Mouse (Mus musculus) Muller cell, postnatal 12 days (primary cell): ENCODE data around the gene Clhc1.
A peak's percentile ranks its signal among the peaks of the same experiment; 100 is the strongest.

Experiments
- DNase-seq: peaks from one replicate; pipeline ENCODE4 v3.0.0-alpha.2; 2015; ENCODE audit errors: inconsistent ontology term

The Clhc1 gene

GRCm38 (mm10) chr11:29560990-29561389 lies 13.2 kb downstream of the Clhc1 start:
- DNase-seq, result no peak

DNA sequence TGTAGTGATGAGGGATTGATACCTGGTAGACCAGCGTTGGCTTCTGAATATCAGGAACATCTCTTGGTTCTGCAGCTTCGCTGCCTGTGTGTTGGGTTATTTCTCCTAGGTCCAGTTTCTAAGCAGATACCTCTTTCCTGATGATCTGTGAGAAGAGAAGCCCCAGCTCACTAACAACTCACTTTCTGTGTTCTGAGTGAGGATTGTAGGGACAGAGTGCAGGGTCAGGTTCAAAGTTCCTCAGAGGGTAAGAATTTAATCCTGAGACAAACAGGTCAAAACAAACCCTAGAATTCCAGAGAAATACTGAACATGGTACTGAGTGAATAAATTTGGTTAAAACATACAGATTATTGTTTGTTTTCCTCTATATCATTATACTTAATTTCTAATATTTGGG lies 15.7 kb downstream of the Clhc1 start:
- DNase-seq, result no peak

DNA sequence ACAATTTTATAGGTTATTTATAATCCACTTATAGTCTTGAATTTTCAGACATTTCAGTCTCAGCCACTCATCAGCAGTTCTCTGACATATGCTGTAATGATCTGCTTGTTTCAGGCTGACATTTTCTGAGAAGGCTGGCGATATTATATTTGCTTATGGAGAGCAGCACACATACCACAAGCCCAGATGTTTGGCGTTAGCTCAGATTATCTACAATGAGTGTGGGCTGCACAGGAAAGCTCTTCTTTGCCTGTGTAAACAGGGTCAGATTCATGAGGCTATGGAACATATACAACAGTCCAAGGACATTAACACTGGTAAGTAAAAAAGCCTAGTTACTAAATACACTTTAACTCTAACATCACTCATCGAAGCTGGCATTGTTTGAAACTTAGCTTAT lies 23.8 kb downstream of the Clhc1 start:
- no peak for DNase-seq

DNA sequence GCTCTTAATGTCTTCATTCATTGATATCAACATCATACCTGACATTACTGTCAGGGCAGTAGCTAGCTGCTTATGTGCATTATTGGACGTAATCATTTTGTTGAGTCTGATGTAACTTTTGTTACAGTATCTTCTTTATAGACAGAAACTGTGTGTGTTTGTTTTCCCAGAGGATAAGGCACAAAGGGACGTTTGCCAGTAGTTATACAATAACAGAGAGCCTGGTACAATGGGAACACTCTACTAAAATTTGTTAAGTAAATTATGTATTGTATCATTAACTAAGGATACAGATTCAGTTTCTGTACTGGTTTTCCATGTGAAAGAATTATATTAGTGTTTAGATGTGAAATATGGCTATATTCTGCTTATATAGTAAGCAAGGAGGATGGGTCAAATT lies 24.9 kb downstream of the Clhc1 start:
- no peak for DNase-seq

- DNase-seq, result no peak
These were observed 31.9 kb downstream of the Clhc1 start for GRCm38 (mm10) chr11:29579610-29580009.

DNA sequence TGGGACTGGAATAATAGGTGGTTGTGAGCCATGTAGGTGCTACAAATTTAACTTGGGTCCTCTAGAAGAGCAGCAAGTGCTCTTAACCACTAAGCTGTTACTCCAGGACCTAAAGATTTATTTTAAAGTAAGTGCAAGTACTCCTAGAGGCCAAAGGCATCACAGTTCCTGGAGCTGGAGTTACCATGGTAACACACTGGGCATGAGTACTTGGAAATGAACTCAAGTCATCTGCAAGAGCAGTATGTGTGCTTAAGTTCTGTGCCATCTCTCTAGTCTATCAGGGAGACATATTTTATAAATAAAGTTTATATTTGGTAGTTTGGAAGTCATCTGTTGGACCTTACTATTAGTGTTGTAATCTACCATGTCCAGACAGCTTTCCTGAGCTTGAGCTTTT lies 47.5 kb downstream of the Clhc1 start:
- DNase-seq, result no peak

- DNase-seq, result no peak
These were observed 49.4 kb downstream of the Clhc1 start for GRCm38 (mm10) chr11:29597159-29597558.

DNA sequence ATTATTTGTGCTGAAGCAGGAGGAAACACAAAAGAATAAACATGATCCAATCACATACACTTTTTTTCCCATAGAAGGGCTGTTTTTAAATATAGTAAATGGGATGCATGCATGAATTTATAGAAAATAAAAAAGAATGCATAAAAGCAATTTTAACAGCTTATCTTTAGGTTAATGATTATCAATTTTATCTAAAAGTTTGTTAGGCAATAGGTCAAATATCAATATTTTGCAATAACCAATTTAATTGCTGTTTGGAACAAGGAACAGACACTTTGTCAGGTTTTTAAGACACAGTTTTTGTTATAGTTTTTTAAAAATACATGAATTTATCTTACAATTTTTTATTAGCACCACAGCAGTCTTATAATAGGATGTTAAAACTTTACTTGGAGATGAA lies 51.2 kb downstream of the Clhc1 start:
- no peak for DNase-seq

- no peak for DNase-seq
These were observed 55.8 kb downstream of the Clhc1 start for GRCm38 (mm10) chr11:29603581-29603980.

DNA sequence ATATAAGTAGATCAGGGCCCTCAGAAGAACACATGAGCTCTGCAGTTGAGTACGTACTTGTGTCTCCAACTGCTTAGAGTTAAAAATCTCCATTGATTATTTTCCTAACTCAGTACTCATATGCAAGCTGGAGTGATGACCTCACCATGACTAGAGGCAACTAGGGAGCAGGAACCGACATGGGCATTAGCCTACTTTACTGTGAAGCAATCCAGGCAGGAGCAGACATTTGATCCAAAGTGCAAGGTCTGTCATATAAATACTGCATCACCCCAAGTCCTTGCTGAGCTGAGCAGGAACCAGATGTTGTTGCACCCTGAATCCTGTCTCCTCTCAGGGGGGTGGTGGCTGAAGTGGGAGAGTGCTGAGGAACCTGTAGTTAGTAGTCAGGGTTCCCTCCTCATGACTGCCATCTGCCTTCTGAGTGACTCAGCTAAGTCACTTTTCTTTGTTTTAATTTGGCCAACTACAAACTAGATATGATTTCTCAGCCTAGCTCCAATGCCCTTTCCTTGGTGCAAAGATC lies 59.8 kb downstream of the Clhc1 start:
- no peak for DNase-seq

GRCm38 (mm10) chr11:29609756-29610468 lies 62.2 kb downstream of the Clhc1 start:
- DNase-seq, result no peak

- DNase-seq, result no peak
These were observed 64.3 kb downstream of the Clhc1 start for GRCm38 (mm10) chr11:29612007-29612406.

- DNase-seq, result no peak
These were observed 65.5 kb downstream of the Clhc1 start for GRCm38 (mm10) chr11:29613185-29613735.

DNA sequence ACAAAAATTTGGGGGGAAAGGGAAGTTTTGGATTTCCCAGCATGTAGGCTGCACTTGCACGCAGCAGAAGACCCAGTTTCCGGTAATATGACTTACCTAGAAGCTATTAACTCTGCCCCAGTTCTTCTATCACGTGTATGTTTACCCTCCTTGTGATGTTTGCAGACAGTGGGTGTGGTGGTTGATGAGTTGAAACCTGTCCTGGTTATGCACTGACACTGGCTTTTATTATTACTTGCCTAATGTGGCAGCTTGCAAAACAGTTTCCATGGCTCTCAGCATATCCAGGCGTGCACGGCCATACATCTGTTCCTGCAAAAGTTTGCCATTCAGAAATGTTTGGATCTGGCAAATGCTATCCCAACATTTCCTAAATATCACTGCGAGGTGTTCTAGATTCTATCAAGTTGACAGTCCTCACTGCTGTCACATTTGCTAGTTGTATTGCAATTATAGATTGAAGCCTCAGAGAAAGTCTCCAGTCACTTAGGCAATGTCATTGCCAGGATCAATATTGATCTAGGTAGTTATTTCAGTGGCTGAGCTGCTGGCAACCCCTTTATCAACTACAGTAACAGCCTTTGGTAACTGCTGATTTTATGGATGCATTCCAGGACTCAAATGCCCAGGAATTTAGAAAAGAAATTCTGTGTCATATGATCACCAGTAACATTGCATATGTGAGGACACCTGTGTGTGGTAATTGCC lies 66.6 kb downstream of the Clhc1 start:
- no peak for DNase-seq

- DNase-seq, result peak; percentile 88
These were observed 74.5 kb downstream of the Clhc1 start for GRCm38 (mm10) chr11:29622030-29622790.

GRCm38 (mm10) chr11:29623327-29623726 lies 75.6 kb downstream of the Clhc1 start:
- no peak for DNase-seq

DNA sequence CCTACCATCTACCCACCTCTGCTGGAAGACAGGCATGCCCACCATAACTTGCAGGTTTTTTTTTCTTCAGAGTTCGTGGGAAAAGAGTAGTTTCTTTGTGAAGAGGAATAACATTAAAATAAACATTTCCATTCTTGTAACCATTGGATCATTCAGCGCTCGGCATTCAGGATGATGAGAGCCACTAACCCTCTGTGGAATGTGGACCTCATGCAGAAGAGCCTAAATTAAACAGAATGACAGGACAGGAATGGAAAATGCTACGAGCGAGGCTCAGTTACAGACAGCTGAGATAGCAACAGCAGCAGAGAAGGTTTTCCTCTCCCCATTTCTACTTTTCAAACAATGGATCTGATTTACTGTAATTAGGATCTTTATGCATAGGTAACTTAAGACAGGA lies 78.8 kb downstream of the Clhc1 start:
- DNase-seq, result peak; percentile 80

DNA sequence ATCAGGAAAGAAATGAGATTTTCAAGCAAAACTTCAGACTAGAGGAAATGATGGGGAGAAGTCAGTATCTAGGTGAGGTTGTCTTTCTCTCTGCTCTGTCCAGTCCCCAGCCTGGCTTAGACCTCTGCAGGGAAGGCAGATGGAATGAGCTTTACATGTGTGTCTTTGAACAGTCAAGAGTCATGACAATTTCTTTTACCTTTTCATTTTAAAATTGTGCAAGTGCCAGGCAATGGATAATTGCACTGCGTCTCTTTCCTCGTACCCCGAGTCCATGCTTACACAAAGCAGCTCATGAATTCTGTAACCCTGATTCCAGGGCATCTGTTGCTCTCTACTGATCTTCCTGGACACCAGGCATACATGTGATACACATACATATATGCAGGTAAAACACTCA lies 80.0 kb downstream of the Clhc1 start:
- no peak for DNase-seq
